Mouse (Mus musculus): ENCODE results near the gene Tmem215.

Gene Tmem215

DNA sequence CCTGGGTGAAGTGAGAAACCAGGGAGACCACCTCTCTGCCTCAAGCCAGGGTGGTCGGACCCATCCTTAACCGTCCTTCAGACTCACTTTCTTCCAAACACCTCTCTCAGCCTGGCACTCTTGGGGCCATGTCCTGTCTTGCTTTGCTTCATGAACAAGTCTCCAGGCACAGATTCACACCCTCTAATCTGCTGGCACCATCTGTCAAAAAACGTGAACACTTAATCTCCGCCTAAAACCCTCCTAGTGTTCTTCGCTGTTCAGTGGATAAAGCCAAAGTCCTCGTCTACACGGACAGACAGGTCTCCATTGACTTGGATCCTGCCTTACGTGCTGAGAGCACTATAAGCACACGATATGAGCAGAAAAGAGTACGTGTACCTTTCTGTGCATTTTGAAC lies at the start of gene Tmem215:
Gene Tmem215 (plus strand): TSS at position 301 of the 400 bp plus-strand sequence.
- no peak for DNase-seq (ENCODE audit: extremely low read depth, low read depth, low spot score)

DNA sequence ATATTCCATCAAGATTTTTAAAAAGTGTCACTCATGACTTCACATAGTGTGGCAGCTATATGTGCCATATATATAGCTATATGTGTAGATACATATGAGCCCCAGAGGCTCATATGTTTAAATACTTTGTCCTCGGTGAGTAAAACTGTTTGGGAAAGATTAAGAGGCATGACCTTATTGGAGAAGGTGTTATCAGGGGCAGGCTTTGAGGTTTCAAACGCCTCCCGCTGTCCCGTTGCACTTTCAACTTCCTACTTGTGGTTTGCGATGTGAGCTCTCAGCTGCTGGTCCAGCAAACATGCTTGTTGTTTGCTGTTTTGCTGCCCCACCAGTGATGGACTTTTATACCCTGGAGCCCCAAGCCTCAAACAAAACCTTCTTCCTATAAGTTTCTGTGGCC lies 40.1 kb upstream of the Tmem215 start:
- no peak for DNase-seq (ENCODE audit: extremely low read depth, low read depth, low spot score)

DNA sequence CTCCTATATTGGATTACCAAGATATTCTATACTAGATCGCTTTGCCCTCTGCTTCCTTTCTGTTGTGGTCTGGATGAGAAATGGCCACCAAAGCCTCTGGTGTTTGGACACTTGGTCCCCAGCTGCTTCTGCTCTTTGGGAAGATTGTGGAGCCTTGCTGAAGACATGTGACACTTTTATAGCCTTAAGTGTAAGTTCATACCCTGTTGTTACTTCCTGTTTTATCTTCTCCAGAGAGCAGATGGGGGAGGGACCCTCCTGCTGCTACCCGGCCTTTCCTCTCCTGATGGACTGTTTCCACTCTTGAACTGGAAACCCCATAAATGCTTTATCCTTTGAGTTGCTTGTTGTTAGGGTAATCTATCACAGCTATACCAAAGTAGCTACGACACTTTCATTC lies 38.6 kb upstream of the Tmem215 start:
- no peak for DNase-seq (ENCODE audit: extremely low read depth, low read depth, low spot score)

DNA sequence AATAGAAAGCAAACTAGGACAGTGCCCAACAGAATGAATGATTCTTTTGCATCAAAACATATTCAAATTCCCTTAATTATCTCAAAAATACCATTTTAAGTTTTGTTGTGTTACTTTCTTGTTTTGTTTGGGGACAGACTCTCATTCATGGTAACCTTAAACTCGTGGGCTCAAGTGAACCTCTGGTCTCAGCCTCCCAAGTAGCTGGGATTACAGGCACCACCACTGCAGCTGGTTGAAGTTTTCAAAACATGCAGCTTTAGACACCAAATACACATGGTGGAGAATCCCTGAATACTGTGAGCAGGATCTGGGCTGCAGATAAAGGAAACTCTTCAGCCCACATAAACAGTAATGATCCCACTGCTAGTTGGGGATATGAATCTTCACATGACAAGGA lies 37.6 kb upstream of the Tmem215 start:
- no peak for DNase-seq (ENCODE audit: extremely low read depth, low read depth, low spot score)

DNA sequence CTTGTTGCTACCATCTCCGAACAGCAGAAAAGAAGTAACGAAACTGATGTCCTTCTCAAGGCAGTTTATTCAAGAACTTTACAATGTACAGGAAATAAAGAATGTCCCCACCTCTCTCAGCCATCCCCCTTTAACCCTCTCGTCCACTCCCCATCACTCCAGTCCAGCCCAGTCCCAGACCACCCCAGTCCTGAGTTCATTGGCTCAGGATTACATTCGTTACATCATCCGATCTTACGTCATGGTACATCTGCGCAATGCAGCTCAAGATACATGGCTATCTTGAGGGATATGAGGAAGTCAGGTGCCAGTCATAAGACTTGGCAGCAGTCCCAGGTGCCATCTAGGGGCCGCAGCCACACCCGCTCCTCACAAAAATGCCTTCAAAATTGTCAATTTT lies 28.4 kb upstream of the Tmem215 start:
- DNase-seq (ENCODE audit: extremely low read depth, low read depth, low spot score), result no peak

DNA sequence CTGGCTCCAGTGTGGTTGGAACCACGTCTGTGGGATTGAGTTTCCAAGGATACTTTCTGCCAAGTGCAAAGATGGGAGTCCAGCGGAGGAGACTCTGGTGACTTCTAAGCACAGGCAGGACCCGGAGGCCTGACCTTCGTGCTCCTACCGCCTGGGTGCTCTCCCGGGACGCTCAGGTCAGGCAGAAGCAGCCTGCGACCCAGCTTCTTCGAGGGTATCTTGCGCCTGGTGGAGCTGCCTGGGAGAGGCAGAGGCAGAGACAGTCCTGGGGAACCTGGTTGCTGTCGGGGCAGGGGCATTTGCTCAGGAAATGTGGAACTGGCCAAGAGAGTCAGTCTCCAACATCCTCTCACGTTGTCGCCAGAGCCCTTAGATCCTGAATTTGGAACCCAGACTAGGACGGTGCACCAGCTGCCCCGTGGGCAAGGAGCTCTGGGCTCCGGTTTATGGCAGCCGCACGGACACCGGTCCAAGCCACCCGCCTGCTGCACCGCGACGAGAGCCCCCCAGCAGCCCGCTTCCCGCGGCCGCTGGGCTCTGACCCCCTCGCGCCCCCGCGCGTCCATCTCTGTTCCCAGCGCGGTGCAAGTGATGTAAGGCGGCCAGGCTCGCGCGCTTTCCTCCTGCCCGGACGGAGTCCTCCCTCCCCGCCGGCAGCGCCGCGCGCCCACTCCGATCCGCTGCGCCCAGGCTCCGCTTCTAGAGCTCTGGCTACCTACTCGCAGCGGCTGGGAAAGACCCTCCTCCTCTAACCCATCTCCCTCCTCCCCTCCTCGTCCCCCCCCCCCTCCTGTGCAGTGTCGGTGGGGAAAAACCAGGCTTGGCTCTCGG lies 935 bp downstream of the Tmem215 start:
- DNase-seq (ENCODE audit: extremely low read depth, low read depth, low spot score), result no peak

DNA sequence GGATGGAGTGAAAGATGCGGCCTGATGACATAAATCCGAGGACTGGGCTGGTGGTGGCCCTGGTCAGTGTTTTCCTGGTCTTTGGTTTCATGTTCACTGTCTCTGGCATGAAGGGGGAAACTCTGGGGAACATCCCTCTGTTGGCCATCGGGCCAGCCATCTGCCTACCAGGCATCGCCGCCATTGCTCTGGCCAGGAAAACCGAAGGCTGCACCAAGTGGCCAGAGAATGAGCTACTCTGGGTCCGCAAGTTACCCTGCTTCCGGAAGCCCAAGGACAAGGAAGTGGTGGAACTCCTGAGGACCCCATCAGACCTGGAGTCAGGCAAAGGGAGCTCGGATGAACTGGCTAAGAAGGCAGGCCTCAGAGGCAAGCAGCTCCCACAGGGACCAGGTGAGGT lies 1.9 kb downstream of the Tmem215 start:
- no peak for DNase-seq (ENCODE audit: extremely low read depth, low read depth, low spot score)

DNA sequence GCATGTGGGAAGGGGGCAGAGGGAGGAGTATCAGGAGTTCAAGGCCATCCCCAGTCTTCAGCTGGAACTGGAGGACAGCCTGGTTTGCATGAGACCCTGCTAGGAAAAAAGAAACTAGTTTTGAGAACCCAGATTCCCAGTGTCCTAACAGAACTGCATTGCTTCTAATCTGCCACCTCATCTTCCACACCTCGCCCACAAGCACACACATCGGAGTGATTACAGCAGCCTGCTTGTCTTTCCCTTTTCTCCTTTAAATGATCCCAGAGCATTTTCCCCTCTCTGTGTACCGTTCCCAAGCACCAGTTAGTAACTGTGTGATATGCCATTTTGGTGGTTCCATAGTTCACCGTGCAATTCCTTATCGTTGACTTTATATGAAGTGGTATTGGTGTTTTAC lies 6.0 kb downstream of the Tmem215 start:
- DNase-seq (ENCODE audit: extremely low read depth, low read depth, low spot score), result no peak

DNA sequence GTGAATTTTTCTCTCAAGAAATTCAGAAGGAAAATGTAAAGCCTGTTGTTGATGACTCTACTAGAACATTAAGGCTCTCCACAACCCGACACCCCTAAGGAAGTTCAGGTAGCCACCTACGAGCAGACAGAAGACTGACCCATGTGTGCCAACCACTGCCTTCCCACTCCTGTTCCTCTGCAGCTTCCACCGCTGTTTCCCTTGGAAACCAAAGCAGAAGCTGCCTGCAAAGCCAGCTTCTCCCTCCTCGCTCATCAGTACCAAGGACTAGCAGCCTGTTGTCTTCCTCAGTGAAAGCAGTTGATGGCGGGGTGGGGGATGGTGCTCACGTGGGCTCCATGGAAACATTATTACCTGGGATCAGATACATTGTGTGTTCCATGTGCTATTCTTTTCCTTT lies 14.6 kb downstream of the Tmem215 start:
- no peak for DNase-seq (ENCODE audit: extremely low read depth, low read depth, low spot score)

DNA sequence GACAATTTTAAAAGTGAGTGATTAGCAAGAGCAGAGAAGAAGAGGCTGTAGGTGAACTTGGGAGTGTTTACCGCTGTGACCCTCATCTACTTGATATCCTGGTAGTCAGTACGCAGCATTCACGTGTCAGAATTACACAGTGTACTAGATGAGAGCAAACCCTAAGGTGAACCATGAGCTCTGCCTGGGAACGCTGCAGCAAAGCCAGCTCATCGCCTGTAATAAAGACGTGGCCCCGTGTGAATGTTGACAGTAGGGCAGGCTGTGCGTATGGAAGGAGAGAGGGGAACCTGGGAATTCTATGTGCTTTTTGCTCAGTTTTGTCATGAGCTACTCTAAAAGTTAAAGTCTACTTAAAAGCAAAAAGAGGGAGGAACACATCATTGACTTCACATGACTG lies 19.8 kb downstream of the Tmem215 start:
- no peak for DNase-seq (ENCODE audit: extremely low read depth, low read depth, low spot score)

DNA sequence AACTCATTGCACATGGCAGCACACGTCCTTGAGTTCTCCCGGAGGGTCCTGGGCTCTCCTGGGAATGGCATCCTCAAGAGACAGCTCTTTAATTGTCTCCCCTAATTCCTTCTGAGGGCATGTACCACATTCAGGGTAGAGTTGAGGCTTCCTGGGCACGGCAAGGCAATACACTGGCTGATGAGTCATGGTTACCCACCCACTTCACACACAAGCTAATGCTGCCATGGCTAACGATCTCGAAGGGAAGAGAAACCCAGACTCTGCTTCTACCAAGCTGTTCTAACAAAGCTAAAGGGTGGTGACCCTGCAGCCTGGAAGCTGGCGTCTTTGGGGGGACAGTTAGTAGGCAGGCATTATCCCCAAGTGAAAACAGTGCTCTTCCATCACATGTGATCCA lies 24.4 kb downstream of the Tmem215 start:
- no peak for DNase-seq (ENCODE audit: extremely low read depth, low read depth, low spot score)

DNA sequence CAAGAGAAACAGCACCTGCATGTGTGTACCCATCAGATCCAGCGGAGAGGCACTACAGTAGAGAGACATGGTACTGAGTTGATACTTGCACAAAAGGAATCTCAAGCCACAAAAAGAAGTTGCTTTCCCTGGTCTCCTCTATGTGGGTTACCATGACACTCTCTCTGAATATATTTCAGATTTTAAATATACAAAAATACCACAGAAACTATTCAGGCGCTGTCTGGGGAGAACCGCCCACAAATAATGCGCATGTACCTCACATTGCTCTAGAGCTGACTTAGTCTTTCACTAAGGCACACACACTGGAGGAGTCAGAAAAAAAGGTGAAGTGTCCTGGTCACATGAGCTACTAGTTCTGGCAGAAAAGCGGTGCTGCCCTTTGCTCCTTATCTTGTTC lies 24.8 kb downstream of the Tmem215 start:
- no peak for DNase-seq (ENCODE audit: extremely low read depth, low read depth, low spot score)

DNA sequence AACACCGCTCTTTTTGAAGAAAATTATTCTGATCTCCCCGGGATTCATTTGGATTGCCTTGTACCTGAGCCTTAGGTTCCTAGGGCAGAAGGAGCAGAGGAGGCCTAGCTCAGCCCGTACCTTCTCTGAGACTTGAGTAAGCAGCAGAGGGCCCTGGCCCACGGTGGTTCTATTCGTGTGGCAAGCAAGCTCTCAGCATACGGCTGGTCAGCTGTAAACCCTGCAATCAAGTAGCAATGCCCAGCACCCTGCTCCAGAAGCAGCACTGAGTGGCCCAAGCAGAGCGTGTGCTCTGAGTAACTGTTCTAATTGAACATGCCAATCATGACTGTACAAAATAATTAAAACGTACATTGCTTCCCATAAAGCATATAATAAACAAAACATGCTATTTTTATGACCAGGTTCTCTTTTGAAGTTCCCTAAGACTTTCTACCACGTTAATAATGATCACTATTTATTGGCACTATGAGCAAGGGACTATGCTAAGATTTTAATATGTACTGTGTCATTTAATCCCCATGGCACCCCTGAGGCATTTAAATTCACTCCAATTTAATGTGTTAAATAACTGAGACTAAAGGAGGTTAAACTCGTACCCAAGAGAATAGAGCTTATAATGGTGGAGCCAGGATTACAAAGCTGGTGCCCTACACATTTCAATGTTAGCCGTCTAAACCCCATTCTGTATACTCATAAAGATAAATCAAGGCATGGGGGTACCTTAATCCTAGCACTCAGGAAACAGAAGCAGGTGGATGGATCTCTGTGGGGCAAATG lies 28.0 kb downstream of the Tmem215 start:
- no peak for DNase-seq (ENCODE audit: extremely low read depth, low read depth, low spot score)

DNA sequence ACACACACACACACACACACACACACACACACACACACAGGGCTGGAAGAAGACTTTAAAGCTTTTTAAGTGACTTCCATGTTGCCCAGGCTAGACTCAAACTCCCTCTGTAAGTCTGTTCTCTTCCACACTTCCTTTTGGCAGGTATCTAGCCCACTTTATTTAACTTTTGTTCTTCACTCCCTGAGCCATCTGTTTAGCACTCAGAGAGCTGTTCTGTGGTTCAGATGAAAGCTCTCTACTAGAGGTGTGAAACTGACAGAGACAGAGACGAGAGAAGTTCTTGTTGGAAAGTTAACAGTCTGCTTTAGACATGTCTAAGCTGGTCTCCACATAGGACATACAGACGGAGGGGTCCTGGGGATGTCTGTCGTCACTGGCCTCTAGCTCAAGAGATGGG lies 30.5 kb downstream of the Tmem215 start:
- no peak for DNase-seq (ENCODE audit: extremely low read depth, low read depth, low spot score)

DNA sequence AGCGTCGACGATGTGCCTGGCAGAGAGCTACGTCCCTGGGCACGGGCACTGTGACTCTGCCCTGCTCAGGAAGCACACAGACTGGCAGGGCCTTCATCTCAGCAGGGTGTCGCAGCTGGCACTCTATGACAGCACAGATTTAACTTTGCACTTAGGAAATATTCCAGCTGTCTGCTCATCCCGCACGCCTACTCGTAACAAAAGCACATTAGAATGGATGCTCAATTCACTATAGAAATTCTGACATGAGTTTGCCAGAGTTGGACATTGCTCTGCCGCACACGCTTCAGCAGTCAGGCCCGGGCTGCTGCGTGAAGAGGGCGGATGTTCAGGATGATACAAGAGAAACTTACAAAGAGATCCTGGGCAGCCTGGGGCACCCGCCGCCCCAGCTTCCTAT lies 37.6 kb downstream of the Tmem215 start:
- DNase-seq (ENCODE audit: extremely low read depth, low read depth, low spot score), result no peak

DNA sequence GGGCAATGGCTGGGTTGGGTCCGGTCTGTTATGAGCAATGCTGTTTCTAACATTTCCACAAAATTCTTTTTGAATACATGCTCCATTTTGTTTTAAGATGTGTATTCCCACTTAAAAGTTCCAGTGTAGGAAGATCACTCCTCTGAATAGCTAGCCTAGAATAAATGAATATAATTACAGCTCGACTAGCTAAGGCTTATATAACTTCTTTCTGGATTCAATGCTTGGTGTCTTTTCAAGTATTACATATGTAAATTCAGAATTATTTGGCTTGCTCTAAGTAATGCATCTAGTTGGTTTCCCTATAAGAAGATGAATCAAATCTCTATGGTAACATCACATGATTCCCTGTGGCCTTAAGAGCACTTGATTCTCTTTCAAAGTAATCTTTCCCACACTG lies 41.3 kb downstream of the Tmem215 start:
- DNase-seq (ENCODE audit: extremely low read depth, low read depth, low spot score), result no peak

DNA sequence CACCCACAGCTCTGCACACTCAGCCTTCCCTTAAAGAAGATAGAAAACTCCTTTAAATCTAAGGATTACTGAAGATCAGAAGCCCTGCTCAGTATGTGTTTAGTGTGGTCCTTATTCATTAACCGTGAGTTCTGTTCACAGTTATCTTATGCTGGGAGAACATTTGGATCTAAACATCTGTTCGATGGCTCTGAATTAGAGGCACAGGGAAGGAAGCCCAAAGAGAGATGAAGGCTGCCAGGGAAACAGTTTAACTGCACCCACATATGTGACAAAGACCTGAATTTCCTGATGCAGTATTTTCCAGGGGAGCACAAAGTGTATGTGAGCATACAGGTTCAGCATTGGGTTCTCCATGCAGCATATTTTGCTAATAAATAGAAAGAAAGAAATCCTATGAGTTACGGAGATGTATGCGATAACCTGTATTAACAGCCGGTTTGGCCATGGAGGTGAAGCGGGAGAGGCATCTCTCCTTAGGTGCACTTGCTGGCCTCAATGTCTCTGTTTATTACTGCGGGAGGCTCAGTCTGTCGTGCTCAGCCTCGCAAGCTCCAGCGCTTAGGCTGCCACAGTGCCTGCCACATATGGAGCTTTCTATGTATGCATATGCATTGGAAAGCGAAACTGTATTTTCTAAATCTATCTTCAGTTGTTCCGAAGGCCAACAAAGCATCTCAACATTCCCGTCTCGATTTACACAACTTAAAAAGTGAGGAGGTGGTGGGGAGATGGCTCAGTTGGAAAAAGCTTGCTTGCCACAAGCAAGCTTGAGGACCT lies 46.8 kb downstream of the Tmem215 start:
- no peak for DNase-seq (ENCODE audit: extremely low read depth, low read depth, low spot score)

Data from fat pad, adult 2 months (tissue).